Mouse (Mus musculus) testis, adult 2 months (tissue): ENCODE measurements at regions not wholly inside any gene's neighbourhood (a gene's known extent, or its start where the extent isn't known, plus 50 kb on each side); places are given as distances from the start of the nearest gene placed in this dataset.

Experiments
- CTCF ChIP-seq: fragments of 200-500 bp; IDR thresholded peaks from 2 replicates; pipeline ENCODE4 v1.5.1; 2012; ENCODE audit warnings: low read depth, mild to moderate bottlenecking, inconsistent platforms, low read length, moderate library complexity; ENCODE audit not compliant: control insufficient read depth, insufficient read depth, insufficient replicate concordance
- POLR2A ChIP-seq: fragments of 200-500 bp; IDR thresholded peaks from 2 replicates; pipeline ENCODE4 v1.6.1; 2012; ENCODE audit warnings: low read depth, mild to moderate bottlenecking, inconsistent platforms, low read length, moderate library complexity; ENCODE audit not compliant: control insufficient read depth

DNA sequence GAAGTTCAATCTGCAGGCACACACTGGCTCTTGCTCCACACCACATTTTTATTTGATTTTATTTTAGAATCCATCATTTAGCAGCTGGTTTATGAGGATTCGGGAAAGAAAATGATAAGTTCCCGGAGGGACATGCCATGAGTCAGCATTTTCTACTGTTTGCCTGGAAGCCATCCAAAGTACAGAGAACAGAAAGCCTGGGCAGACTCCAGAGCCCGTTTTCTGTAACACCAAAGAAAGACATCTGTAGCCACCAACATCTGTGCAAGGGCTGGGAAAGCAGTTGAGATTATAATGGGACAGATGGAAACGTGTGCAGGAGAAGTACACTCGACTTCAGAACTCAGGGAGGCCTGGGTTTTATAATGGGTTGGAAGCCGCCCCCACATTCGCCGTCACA, 62.8 kb upstream of the Pum3 start:
- no peak for TF ChIP-seq POLR2A
- no peak for TF ChIP-seq CTCF
